Mouse (Mus musculus): Measurements from ENCODE around the gene Fam49a.

Gene Fam49a

DNA sequence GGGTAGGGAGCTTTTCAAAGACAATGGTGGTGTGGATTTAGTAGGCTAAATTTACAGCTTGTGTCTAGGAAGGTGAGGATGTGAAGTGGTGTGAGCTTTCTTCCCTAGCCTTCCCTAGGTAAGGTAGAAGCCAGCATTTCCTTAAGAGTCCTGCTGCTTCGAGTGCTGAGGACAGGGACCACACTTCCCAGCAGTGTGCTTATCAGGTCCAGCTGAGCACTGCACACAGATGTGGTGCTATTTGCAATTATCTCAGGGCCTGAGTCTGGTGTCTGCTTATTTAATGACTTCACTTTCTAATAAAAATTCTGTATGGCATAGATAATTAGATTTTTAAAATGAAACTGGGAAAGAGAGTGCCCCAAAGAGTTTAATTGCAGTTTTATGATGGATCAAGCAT lies 4.6 kb downstream of the Fam49a start:
- no peak for DNase-seq (ENCODE audit: low read depth in 1 of 2, low spot score in 2 of 2)

DNA sequence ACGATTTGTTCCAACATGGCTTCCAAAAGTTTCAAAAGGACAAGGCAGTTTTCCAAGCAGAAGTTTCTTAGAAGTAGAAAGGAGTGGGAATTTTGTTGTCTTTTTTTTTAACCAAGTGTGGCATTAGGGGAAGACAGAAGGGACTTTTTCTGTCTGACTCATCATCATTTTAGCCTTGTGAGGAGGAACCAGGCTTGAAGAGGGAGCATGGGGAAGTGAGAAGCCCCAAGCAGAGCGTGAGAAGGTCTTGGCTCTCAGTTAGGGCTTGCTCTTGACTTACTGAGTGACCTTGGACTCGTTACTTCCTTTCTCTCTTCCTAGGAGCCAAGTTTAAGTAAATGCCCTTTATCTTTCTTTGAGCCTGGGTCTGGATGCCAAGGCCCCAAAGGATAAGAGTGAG lies 8.6 kb downstream of the Fam49a start:
- peak; percentile 52 to 56 for DNase-seq (ENCODE audit: low read depth in 1 of 2, low spot score in 2 of 2)

- no peak for DNase-seq (ENCODE audit: low read depth in 1 of 2, low spot score in 2 of 2)
Measured at GRCm38 (mm10) chr12:12274115-12274514, 12.2 kb downstream of the Fam49a start.

- DNase-seq (ENCODE audit: low read depth in 1 of 2, low spot score in 2 of 2) = no peak
Measured at GRCm38 (mm10) chr12:12275124-12275779, 13.3 kb downstream of the Fam49a start.

DNA sequence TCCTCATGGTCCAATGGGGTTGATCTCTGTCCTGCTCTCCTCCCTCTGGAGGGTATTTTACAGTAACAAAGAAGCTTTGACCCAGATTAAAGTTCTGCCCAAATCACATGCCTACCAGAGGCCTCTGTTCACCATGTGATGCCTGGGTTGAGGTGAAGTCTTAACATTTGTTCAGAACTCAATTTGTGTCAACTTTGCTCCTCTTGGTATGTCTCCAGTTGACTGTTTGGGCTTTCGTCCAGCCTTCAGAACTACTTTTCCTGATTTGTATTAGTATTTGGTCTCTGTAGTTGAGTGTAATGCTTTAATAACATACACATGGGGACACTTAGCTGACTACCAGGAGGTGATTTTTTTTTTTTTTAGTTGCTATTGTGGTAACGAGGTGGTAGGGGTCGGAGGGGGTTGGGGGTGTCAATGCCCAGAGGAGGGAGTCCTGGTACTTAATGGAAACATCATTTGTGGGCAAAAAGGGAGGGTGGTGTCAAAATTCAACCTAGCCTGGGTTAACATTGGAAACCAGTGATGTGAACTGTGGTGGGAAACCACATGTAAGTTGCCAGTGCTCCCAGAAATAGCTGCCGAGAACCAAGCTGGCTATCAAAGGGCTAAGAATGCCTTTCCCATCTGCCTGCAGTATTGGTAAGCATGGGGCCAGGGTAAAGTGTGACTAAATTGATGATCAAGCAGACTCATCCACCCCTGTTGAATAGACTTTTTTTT lies 16.0 kb downstream of the Fam49a start:
- DNase-seq (ENCODE audit: low read depth in 1 of 2, low spot score in 2 of 2) = no peak

- peak in 1 of 2 experiments; percentile 26 for DNase-seq (ENCODE audit: low read depth in 1 of 2, low spot score in 2 of 2)
Measured at GRCm38 (mm10) chr12:12278464-12278872, 16.5 kb downstream of the Fam49a start.

DNA sequence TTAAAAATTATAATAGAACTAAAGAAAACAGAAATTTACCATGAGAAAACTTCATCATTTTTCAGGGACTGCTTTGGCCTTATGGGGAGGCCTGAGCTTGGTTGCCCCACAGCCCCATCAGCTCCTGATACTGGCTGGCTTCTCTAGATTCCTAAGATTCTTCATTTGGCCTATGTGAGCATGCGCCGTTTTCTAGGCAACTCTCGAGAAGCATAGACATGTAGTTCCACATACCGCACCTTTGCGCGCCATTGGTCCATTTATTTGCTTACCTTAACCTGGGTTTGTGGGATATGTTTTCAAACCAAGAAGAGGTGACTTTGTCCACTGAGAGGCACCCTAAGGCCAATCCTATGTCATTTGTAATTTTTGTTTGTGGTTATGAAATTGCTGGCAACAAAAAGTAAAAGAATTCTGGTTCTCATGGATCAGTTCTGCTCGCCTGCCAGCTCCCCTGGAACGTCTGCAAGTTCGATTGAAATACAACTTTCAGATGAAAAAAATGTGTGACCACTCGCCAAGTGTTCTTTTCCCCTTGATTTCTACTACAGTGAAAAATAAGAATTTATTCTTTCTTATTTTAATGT lies 21.9 kb downstream of the Fam49a start:
- no peak for DNase-seq (ENCODE audit: low read depth in 1 of 2, low spot score in 2 of 2)

DNA sequence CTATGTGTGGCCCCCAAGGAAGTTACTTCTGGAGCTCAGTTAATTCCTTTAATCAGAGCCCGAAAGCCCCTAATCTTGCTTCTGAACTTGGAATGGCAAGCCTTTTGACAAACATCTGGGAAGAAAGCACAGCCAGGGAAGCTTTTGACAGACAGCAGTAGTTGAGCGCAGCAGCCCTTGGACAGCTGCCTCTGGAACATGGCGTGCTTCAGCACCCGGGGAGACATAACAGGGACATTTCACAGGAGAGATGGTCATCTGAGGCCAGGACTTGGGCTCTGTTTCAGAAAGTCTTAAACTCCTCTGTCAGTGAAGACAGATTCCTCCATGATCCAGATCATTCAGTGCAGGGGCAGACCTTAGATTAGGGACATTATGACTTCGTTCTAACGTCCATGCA lies 22.6 kb downstream of the Fam49a start:
- no peak for DNase-seq (ENCODE audit: low read depth in 1 of 2, low spot score in 2 of 2)

DNA sequence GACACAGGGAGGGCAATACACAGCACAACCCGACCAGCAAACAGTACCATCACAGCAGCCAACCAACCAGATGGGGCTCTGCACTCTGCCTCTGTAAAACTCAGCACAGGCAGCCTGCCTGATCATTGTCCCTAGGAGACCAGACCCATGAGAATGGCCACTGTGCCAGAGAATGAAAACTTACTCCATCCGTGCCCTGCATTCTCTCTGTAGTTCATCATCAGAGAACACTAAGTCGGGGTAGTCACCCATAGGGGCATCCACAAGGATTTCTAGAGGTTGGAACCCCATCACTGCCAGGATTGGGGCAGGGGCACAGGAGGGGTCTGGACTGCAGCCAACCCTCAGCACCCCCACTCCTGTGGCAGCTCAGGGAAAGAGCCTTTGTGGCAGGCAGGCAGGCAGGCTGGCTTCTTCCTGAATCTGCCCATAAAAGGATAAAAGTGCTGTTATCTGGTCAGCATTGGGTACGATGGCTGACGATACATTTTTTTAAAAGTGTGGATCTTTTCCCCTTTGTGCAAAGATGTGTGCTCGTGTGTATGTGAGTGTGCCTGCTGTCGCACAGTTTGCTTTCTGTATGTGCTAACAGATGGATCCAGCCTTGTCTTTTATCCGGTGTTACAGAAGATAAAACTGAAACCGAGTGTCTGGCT lies 25.3 kb downstream of the Fam49a start:
- DNase-seq (ENCODE audit: low read depth in 1 of 2, low spot score in 2 of 2) = no peak

- DNase-seq (ENCODE audit: low read depth in 1 of 2, low spot score in 2 of 2) = no peak
Measured at GRCm38 (mm10) chr12:12287787-12288132, 25.8 kb downstream of the Fam49a start.

DNA sequence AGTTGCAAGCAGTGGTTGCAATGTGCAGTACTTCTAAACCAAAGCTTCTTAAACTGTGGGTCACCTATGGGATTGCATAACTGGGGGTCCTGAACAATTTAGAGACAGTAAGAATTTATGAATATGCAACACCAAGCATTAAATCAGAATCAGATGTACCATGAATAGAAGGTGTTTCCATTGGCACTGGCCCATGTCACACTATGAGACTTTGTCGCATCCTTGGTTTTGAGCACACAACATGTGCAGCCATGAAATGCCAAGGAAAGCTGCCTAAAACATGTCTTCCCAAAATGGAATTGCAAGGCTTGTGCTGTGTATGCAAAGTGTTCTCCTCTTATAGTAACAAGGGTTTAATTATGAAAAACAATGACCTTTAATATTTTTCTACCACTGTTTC lies 26.6 kb downstream of the Fam49a start:
- no peak for DNase-seq (ENCODE audit: low read depth in 1 of 2, low spot score in 2 of 2)

DNA sequence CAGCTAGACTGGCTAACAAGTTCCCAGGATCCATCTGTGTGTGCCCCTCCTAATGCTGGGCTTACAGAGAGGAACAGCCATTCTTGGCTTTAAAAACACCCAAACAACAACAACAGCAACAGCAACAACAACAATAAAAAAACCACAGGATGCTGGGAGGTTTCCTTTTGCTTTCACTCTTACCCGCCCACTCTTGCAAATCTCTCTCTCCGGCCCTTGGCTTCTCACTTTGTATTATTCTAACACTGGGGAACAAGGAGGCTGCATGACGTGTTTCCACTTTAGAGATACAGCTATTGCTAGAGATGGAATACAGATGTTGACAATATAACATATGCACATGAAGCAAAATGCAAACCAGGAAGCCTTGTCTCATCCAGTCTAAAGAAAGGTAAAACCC lies 27.7 kb downstream of the Fam49a start:
- DNase-seq (ENCODE audit: low read depth in 1 of 2, low spot score in 2 of 2) = no peak

- DNase-seq (ENCODE audit: low read depth in 1 of 2, low spot score in 2 of 2) = no peak
Measured at GRCm38 (mm10) chr12:12292043-12292618, 30.2 kb downstream of the Fam49a start.

DNA sequence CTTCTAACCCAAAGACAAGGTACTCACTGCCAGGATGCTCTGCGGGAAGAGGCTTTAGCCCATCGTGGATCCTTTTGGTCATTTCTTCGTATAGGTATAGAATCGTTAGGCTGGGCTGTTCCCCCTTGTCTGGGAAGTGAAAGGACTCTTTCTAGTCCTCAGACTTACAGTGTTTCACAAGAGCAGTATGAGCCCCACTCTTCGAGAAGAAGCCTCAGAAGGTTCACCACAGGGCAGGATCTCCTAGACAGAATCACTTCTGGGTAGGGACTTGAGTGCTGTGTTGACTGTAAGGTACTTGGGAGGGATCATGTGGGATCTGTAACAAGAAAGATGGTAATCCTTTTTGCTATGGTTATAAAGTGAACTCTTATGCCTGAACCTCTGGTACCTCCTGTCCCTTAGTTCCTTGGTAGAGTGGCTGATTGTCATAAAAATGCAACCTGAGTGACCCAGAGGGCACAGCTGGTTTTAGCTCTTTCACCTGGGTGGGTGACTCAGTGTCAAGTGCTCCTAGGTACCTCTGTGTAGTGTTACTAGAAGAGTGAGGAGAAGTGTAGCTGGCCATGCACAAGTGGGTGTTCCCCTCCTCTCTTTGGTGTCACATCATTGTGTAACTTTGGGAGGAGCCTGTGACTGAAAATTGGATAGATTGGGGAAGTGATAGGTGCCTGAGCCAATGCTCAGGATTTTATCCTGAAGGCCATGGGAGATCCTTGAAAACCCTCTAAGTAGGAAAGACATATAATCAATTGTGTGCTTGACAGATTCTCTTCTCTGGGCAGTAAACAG lies 32.6 kb downstream of the Fam49a start:
- peak; percentile 22 to 33 for DNase-seq (ENCODE audit: low read depth in 1 of 2, low spot score in 2 of 2)

DNA sequence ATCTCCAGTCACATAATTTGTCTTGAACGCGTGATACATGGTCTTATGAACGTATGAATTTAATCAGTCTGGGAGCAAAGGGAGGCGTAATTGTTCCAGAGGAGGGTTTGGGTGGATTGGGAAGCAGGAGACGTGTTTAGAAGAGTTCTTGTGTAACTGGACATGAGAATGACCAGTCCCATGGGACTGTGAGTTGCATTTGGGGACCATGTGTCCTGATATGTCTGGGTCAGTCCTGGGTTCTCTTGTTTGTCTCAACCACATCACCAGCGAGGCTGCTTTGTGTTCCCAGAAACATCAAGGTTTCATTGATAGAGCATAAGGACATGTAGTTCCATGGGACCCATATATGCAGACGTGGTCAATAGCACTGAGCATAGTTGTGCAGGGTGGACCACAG lies 36.5 kb downstream of the Fam49a start:
- DNase-seq (ENCODE audit: low read depth in 1 of 2, low spot score in 2 of 2) = no peak

GRCm38 (mm10) chr12:12299303-12299702 lies 37.4 kb downstream of the Fam49a start:
- DNase-seq (ENCODE audit: low read depth in 1 of 2, low spot score in 2 of 2) = no peak

DNA sequence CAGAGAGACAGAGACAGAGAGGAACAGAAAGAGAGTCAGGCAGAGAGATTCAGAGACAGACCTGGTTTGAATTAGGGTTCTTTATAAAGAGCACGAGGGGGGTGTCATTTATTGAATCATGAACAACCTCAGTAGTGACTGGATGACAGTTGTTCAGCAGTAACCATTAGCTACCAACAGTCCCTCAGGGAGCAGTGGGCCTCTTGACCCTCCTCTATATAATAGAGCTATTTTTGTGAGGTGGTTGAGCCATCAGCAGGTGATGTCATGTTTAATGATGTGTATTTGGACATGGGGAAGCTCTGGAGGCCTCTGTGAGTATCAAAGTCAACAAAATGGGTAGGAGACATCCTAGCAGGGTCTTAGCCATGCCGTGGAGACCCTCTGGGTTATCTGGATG lies 39.2 kb downstream of the Fam49a start:
- DNase-seq (ENCODE audit: low read depth in 1 of 2, low spot score in 2 of 2) = no peak

GRCm38 (mm10) chr12:12301815-12302214 lies 39.9 kb downstream of the Fam49a start:
- DNase-seq (ENCODE audit: low read depth in 1 of 2, low spot score in 2 of 2) = peak; percentile 73 to 75

DNA sequence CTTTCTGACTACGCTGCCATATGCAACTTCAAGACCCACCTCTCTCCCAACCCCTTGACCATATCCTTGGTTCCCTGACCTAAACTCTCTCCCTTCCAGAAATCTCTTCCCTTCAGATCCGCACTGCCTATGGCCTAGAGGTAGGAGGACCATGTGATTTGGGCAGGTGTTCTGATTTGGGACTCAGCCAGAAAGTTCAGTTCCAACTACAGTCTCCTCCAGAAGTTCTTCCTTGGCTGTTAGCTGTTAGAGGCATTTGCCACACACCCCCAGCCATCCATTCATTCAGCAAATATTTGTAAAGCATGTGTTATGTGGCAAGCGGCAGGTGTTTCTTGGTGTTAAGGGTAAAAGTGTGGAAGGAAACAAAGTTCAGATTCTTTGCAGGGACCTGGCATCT lies 44.3 kb downstream of the Fam49a start:
- DNase-seq (ENCODE audit: low read depth in 1 of 2, low spot score in 2 of 2) = no peak

DNA sequence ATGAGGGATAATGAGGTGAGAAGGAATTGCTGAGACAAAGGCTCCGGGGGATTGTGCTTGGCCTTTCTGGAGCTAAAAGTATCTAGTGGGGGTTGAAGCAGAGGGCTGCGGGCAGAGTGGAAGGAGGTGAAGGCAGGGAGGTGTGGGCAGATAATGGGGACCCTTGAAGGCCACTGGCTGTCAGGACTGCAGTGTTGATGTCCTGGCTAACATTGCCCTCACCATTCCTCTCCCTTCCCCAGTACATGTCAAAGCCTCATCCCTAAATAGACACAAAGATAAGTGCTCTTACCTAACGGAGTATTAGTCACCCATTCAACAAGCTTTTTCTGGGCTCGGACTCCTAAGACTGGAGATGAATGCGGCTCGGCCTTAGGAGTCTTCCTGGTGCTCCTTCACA lies 44.9 kb downstream of the Fam49a start:
- DNase-seq (ENCODE audit: low read depth in 1 of 2, low spot score in 2 of 2) = no peak

DNA sequence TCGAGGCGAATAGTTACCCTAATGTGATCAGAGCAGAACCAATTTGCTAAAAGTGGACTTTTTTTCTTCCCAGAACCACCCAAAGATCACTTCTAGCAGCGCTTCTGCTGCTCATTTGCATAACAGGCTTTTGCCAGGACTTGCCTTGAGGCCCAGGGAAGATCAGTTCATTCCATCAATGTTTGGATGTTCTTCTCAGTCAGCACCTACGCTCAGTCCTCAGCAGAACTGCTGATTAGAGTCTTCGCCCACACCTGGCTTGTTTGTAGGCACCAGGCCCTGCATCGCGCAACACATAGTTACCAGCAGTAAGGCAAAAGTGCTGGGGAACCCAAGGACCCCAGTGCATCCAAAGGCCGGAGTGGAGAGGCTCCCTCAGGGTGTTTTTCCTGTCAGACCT lies 45.3 kb downstream of the Fam49a start:
- no peak for DNase-seq (ENCODE audit: low read depth in 1 of 2, low spot score in 2 of 2)
